Mouse (Mus musculus) embryo, embryonic 10 days (tissue): ENCODE measurements around the gene Rock2.

Experiments
- DNase-seq: peaks from one replicate; pipeline ENCODE4 v3.0.0-alpha.2; 2015; ENCODE audit warnings: low spot score

Rock2 gene

DNA sequence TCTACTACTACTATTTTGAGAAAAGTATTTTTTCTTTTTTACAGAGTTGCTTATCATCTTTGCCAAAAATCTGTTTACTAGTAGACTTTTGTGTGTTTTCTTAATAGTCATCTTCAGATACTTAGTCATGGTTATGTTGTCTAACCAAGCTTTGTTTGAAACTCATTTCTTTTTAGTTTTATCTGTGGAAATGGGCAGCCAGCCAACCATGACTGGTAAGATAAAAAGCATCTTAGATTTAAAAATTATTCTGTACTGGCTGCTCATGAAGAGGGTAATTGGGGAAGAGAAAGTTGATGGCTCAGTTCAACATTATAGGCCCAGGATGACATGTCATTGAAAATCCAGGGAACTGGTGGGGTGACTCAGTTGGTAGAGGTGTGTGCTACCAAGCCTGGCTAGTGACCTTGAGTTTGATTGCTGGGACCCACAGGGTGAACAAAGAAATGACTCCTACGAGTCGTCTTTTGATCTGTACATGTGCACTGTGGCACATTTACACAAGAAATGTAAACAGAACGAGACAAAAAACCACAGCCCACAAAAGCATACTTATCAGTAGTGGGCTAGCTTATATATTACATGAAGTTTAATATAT is 6.0 kb downstream of the Rock2 start:
- no peak for DNase-seq

DNA sequence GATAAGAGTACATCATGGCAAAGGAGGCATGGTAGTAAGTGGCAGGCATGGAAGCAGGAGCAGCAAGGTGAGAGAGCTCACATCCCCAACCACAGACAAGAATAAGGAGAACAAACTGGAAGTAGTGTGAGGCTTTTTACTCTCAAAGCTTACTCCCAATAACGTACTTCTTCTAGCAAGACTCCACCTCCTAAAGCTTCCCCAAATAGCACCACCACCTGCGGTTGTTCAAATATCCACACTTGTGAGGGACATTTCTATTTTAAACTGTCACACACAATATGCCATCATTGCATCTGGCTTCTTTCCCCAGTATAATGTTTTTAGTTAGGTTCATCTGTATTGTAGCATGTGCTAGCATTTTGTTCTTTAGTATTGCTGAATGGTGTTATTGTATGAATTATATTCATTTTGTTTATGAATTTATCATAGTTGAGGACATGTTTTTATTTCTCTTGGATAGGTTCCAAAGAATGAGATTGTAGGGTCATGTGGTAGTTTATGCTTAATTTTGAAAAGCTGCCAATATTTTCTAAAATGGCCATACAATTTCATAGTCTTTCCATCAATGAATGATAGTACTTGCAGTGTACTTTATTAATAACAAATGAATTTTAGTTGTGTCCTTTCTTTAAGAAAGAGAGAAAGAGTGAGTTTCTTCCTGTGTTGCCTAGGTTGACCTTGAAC is 9.4 kb downstream of the Rock2 start:
- no peak for DNase-seq

GRCm38 (mm10) chr12:16907282-16907846 is 12.7 kb downstream of the Rock2 start:
- DNase-seq: no peak

GRCm38 (mm10) chr12:16907953-16908648 is 13.4 kb downstream of the Rock2 start:
- DNase-seq: no peak

DNA sequence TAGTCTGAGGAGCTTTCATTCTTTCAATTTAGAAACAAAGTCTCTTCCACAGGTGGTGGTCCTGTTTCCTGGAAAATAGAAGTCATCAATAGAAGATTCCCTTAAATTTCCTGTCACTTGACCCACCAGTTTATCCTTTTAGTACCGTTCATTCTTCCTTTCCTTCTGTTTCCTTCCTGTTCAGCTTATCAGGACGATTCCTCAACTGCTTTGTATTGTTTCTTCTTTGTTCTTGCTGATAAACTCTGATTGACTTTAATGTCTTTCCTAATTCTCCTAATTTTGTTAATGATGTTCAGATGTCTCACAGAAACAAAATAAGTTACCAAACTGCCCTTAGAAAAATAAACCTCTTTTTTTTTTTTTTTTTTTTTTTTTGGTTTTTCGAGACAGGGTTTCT is 16.8 kb downstream of the Rock2 start:
- no peak for DNase-seq

- DNase-seq: no peak
Observed at GRCm38 (mm10) chr12:16912600-16912999, 17.9 kb downstream of the Rock2 start.

DNA sequence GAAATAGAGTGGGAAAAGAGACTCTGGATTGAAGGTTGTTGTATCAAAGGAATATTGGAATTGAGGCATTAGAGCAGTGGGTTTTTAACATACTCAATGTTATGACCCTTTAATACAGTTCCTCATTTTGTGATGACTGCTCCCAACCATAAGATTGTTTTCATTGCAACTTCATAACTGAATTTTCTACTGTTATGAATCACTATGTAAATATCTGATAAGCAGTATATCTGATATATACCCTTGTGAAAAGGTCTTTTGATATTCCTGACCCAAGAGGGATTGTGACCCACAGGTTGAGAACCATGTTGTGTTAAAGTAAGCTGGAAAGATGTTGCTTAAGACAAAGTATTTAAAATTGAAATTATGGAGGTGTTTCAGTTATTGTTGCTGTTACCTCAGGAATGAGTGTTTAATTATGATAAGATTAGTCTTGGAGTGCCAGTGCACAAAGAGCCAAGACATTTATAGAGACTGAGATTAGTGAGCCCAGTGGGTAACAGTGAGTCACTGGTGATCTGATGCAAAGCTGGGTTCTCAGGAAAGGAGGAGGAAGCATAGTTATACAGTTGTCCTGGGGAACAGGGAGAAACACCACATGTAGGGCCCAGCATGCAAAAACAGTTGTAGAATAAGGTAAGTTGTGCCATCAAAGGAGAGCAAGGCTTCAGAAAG is 25.6 kb downstream of the Rock2 start:
- DNase-seq: no peak

DNA sequence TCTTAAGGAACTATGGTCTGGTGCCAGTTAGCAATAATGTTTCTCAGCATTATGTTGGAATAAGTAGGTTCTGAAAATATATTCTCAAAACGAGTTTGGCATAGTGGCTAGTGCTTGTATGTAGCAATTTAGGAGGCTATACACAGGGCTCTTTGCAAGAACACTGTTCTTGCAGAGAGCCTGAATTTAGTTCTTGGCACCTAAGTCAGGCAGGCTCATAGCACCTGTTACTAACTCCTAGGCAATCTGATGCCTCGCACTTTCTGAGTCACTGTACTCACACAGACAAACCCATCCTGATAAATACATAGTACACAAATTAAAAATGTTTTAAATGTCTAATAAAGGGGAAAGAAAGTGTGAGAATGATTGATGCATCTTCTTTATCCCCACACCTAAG is 33.2 kb downstream of the Rock2 start:
- DNase-seq: no peak

DNA sequence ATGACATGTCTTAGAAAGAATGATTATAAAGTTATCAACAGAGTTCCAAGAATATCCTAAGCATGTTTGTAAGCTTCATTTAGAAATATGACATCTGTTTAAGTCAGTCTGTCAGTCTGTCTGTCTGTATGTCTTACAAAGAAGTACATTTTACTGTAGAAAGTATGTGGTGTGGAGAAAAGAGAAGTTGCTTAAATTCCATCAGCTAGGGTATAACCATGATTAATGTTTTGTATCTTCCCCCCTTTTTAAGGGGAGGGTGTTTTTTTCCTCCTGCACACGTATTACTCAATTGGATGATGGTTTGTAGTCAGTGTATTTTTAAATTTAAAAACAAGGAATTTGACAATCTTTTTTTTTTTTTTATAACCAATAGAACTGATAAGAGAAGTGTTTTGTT is 39.7 kb downstream of the Rock2 start:
- no peak for DNase-seq

- DNase-seq: no peak
Observed at GRCm38 (mm10) chr12:16941976-16942375, 47.3 kb downstream of the Rock2 start.

DNA sequence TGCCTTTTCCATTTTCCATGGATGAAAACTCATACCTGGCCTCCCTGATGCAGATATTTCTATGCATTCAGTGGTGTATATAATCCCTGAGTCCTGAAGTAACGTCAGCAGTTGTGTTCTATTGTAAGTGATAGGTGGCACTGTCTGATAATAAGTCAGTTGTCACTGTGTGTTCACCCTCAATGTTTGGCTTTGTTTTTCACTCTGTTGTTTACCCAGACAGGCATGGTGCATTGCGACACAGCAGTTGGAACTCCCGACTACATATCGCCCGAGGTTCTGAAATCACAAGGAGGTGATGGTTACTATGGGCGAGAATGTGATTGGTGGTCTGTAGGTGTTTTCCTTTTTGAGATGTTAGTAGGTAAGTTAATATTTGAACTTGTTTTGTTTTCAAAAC is 53.5 kb downstream of the Rock2 start:
- DNase-seq: no peak

- DNase-seq: peak; percentile 61
Observed at GRCm38 (mm10) chr12:16958851-16959250, 64.2 kb downstream of the Rock2 start.

- DNase-seq: no peak
Observed at GRCm38 (mm10) chr12:16963354-16963753, 68.7 kb downstream of the Rock2 start.

GRCm38 (mm10) chr12:16966811-16967210 is 72.1 kb downstream of the Rock2 start:
- no peak for DNase-seq

GRCm38 (mm10) chr12:16977120-16977519 is 82.4 kb downstream of the Rock2 start:
- no peak for DNase-seq

GRCm38 (mm10) chr12:16985778-16986177 is 91.1 kb downstream of the Rock2 start:
- DNase-seq: no peak

DNA sequence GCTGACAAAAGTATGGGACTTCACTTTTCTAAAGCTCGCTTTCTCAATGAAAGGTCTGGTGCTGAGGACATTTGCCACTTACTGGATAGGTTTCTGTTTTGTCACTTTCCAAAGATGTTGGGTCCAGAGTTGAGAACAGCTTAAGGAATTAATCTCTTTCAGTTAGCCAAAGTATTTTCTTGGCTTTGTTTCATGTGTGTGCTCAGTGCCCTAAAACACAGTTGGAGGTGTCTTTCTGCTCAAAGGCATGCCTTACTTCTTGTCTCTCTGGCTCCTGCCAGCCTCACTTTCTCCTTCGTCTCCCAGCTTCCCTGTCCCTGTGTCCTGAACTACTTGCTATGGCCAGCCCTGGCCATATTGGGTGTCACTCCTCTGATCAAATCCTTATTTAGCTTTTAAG is 96.7 kb downstream of the Rock2 start:
- DNase-seq: no peak

- DNase-seq: no peak
Observed at GRCm38 (mm10) chr12:16992355-16992754, 97.7 kb downstream of the Rock2 start.

- DNase-seq: no peak
Observed at GRCm38 (mm10) chr12:16994291-16994690, 99.6 kb downstream of the Rock2 start.

DNA sequence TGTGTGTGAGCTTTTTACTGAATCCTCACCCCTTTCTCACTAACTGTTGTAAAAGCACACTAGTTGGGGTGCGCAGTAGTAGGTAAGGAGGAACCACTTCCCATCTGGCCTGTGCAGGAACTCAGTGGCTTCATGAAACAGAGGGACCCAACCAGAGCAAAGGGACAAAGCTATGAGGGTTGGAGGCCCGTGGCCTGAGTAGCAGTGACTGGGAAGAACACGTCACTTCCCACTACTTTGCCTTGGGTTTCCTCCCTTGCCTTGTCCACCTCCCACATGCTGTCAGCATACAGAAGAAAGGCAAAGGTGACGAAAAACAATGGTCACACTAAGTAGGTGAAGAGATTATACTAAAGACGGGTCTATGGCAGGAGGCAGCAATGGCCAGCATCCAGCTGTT is 101.6 kb downstream of the Rock2 start:
- DNase-seq: no peak

DNA sequence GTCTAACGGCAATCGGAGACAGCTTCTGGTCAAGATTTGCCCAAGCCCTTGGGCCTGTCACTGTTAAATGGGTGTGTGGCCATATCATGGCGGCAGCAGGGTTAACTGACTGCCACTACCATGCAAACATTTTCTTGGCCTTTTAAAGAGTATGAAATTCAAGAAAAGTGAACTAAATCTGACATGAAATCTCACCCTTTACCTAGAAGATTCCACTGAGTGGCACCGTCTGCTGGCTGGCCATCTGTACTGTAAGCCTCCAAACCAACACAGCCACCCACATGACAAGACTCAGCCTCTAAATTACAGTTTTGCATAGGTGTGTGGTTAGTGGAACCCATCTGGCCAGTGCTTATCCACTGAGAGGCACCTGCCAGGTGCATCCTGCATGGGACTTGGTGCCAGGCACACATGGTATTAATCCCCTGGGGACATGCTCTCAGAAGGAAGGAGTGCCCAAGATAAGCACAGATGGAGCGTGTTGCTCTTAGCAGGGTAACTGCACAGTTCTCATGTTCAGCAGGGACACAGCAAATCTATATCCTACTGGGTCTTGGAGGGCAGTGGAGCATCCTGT is 102.3 kb downstream of the Rock2 start:
- no peak for DNase-seq

- DNase-seq: no peak
Observed at GRCm38 (mm10) chr12:16999146-16999545, 104.5 kb downstream of the Rock2 start.
